ENCODE assay signal across 13 mouse cellular contexts in genomic region chr14:104033606-104034005, GRCm38 (mm10).
DNase-seq lines count a peak whose midpoint lies in the region; ATAC-seq lines count a peak whose summit lies in the region.
"Had no signal": no experiment of that assay in that cellular context is flagged by ENCODE, and none has a peak within 500 bp of the region (broad histone marks: within the 10 kb centered on the region; RNA-seq: fewer than 3 reads in every experiment).

No protein-coding gene starts in this region.

- H3K9ac ChIP-seq in hindbrain, embryonic 14.5 days, result no peak overlapping the region
- H3K9ac ChIP-seq in hindbrain, embryonic 13.5 days, result no peak overlapping the region
- no peak overlapping the region for H3K9ac ChIP-seq in midbrain, embryonic 16.5 days (ENCODE audit: low read depth, low read length)
- H3K9ac ChIP-seq in midbrain, embryonic 13.5 days (replicated peaks), result no peak overlapping the region
- H3K9ac ChIP-seq: neural tube, embryonic 12.5 days had no signal

- no peak overlapping the region for H3K27ac ChIP-seq in hindbrain, embryonic 14.5 days
- H3K27ac ChIP-seq in hindbrain, embryonic 13.5 days, result no peak overlapping the region
- no peak overlapping the region for H3K27ac ChIP-seq in midbrain, embryonic 16.5 days (ENCODE audit: low read length)
- no peak overlapping the region for H3K27ac ChIP-seq in midbrain, embryonic 13.5 days
- H3K27ac ChIP-seq: heart, embryonic 10.5 days; neural tube, embryonic 12.5 days had no signal

- H3K4me3 ChIP-seq in hindbrain, embryonic 14.5 days (replicated peaks; ENCODE audit: low read length), result no peak overlapping the region
- H3K4me3 ChIP-seq in hindbrain, embryonic 13.5 days, result no peak overlapping the region
- no peak overlapping the region for H3K4me3 ChIP-seq in midbrain, embryonic 16.5 days (ENCODE audit: low read depth, low read length)
- no peak overlapping the region for H3K4me3 ChIP-seq in midbrain, embryonic 13.5 days (replicated peaks)
- H3K4me3 ChIP-seq: heart, embryonic 10.5 days; neural tube, embryonic 12.5 days had no signal

- no peaks in the 10 kb centered on the region for H3K27me3 ChIP-seq in hindbrain, embryonic 14.5 days (ENCODE audit: control insufficient read depth, insufficient read depth, low read length)
- H3K27me3 ChIP-seq in hindbrain, embryonic 13.5 days, result peaks cover 3% of the 10 kb centered on the region; the same call in 1 of the 2 replicates
- no peaks in the 10 kb centered on the region for H3K27me3 ChIP-seq in midbrain, embryonic 16.5 days (ENCODE audit: control insufficient read depth, insufficient read depth, low read depth, low read length)
- H3K27me3 ChIP-seq in midbrain, embryonic 13.5 days, result peaks cover 14% of the 10 kb centered on the region
- H3K27me3 ChIP-seq: neural tube, embryonic 12.5 days had no signal

- ATAC-seq in hindbrain, embryonic 14.5 days (ENCODE audit: low FRiP score), result no peak
- ATAC-seq in hindbrain, embryonic 13.5 days (ENCODE audit: low FRiP score), result no peak
- ATAC-seq in midbrain, embryonic 16.5 days, result peak; percentile 34; the same call in 1 of the 2 replicates
- ATAC-seq in midbrain, embryonic 13.5 days, result no peak

- H3K9me3 ChIP-seq in hindbrain, embryonic 14.5 days (ENCODE audit: control insufficient read depth, low read length), result no peaks in the 10 kb centered on the region
- H3K9me3 ChIP-seq in hindbrain, embryonic 13.5 days, result no peaks in the 10 kb centered on the region
- H3K9me3 ChIP-seq in midbrain, embryonic 16.5 days (replicated peaks; ENCODE audit: control insufficient read depth, low read length, poor library complexity, severe bottlenecking), result no peaks in the 10 kb centered on the region
- no peaks in the 10 kb centered on the region for H3K9me3 ChIP-seq in midbrain, embryonic 13.5 days
- H3K9me3 ChIP-seq: heart, embryonic 10.5 days; neural tube, embryonic 12.5 days had no signal

- no peak overlapping the region for H3K4me2 ChIP-seq in hindbrain, embryonic 14.5 days (replicated peaks)
- H3K4me2 ChIP-seq in hindbrain, embryonic 13.5 days, result no peak overlapping the region
- H3K4me2 ChIP-seq in midbrain, embryonic 16.5 days (ENCODE audit: low read length), result no peak overlapping the region
- H3K4me2 ChIP-seq in midbrain, embryonic 13.5 days (replicated peaks), result no peak overlapping the region
- H3K4me2 ChIP-seq: neural tube, embryonic 12.5 days had no signal

- DNase-seq in hindbrain, embryonic 14.5 days (ENCODE audit: low spot score), result peak; percentile 77
- peak; percentile 50 for DNase-seq in brain, adult 2 months (ENCODE audit: low read depth, low spot score)
- DNase-seq in telencephalon, adult 2 months (ENCODE audit: low read depth, low spot score), result peak; percentile 23
- DNase-seq in spleen, adult 12 weeks (ENCODE audit: low spot score), result no peak
- DNase-seq in ovary, adult 18-20 months (ENCODE audit: low spot score), result no peak
- DNase-seq: cerebellum, postnatal 25 days; lung, adult 2 months; right cerebral cortex, postnatal 25 days had no signal

- H3K4me1 ChIP-seq in hindbrain, embryonic 14.5 days (replicated peaks; ENCODE audit: control insufficient read depth, insufficient read depth, low read length), result peaks cover 4% of the 10 kb centered on the region; the same call in 1 of the 2 replicates
- H3K4me1 ChIP-seq in hindbrain, embryonic 13.5 days (replicated peaks), result peaks cover 21% of the 10 kb centered on the region
- peaks cover 9% of the 10 kb centered on the region for H3K4me1 ChIP-seq in midbrain, embryonic 16.5 days (ENCODE audit: control insufficient read depth, insufficient read depth, low read length)
- H3K4me1 ChIP-seq in midbrain, embryonic 13.5 days (replicated peaks), result peaks cover 31% of the 10 kb centered on the region
- H3K4me1 ChIP-seq: heart, embryonic 10.5 days had no signal

- no peaks in the 10 kb centered on the region for H3K36me3 ChIP-seq in hindbrain, embryonic 14.5 days (replicated peaks; ENCODE audit: control insufficient read depth, insufficient read depth)
- H3K36me3 ChIP-seq in hindbrain, embryonic 13.5 days, result no peaks in the 10 kb centered on the region
- no peaks in the 10 kb centered on the region for H3K36me3 ChIP-seq in midbrain, embryonic 16.5 days (ENCODE audit: control insufficient read depth, insufficient read depth, low read length)
- no peaks in the 10 kb centered on the region for H3K36me3 ChIP-seq in midbrain, embryonic 13.5 days
- H3K36me3 ChIP-seq: heart, embryonic 10.5 days; neural tube, embryonic 12.5 days had no signal

- 44% methylated on average over 1 of the region's 1 CpGs for WGBS in hindbrain, embryonic 14.5 days
- 45% methylated on average over 1 of the region's 1 CpGs for WGBS in hindbrain, embryonic 13.5 days
- 35% methylated on average over 1 of the region's 1 CpGs for WGBS in midbrain, embryonic 16.5 days
- 25% methylated on average over 1 of the region's 1 CpGs for WGBS in midbrain, embryonic 13.5 days

Comparison
In these comparisons a context has a peak if more than half of its experiments do, and no peak if none do; other contexts are left out.
1. DNase-seq: peak in hindbrain, embryonic 14.5 days (single experiment), brain, adult 2 months (single experiment) and telencephalon, adult 2 months (single experiment); none in spleen, adult 12 weeks (single experiment) and ovary, adult 18-20 months (single experiment).